ENCODE assay signal across 1 mouse cellular context in genomic region chr3:117010182-117010581, GRCm38 (mm10).
A peak's percentile ranks its signal among the peaks of the same experiment; 100 is the strongest.
TF ChIP-seq lines count a peak whose summit lies in the region.

No protein-coding gene starts in this region.

TF ChIP-seq in myocyte, 11 proteins besides CTCF, POLR2A, EP300 and RAD21:
- TF ChIP-seq E2F4 (IDR thresholded peaks at IDR 0.05; ENCODE audit: insufficient read depth) = no peak
- TF ChIP-seq REST (IDR thresholded peaks at IDR 0.05; ENCODE audit: insufficient read depth, insufficient read length) = no peak
- no peak for TF ChIP-seq CEBPB (IDR thresholded peaks at IDR 0.05; ENCODE audit: insufficient read depth, poor library complexity, severe bottlenecking)
- TF ChIP-seq SRF (IDR thresholded peaks at IDR 0.05; ENCODE audit: control insufficient read depth, insufficient read length, low read depth) = no peak
- peak in 1 of 3 experiments; percentile 43 for TF ChIP-seq MYOG (IDR thresholded peaks at IDR 0.05; ENCODE audit: control insufficient read depth in 1 of 3, insufficient read depth in 1 of 3, insufficient read length in 2 of 3, low read depth in 2 of 3)
- no peak for TF ChIP-seq TCF3 (IDR thresholded peaks at IDR 0.05; ENCODE audit: insufficient read length, low read depth)
- TF ChIP-seq MYOD1 (IDR thresholded peaks at IDR 0.05; ENCODE audit: control insufficient read depth in 1 of 3, insufficient read length in 2 of 3, low read depth in 2 of 3) = peak in 2 of 3 experiments; percentile 71 to 79
- no peak for TF ChIP-seq POLR2AphosphoS2 (IDR thresholded peaks at IDR 0.05; ENCODE audit: insufficient read length, low read depth)
- no peak for TF ChIP-seq USF1 (IDR thresholded peaks at IDR 0.05; ENCODE audit: low read depth)
- no peak for TF ChIP-seq TCF12 (IDR thresholded peaks at IDR 0.05; ENCODE audit: insufficient read depth, poor library complexity, severe bottlenecking)
- TF ChIP-seq MAX (IDR thresholded peaks at IDR 0.05; ENCODE audit: low read depth) = no peak
